Mouse (Mus musculus): ENCODE measurements around the gene Mrpl54. TPM values are rescaled to one million over a fixed set of nuclear protein-coding genes. Genes with fewer than 3 reads are reported as not detected.
A peak's percentile ranks its signal among the peaks of the same experiment; 100 is the strongest.

Mrpl54 gene
- polyA plus RNA-seq, 1 experiment from 2014 or later = 134 TPM

DNA sequence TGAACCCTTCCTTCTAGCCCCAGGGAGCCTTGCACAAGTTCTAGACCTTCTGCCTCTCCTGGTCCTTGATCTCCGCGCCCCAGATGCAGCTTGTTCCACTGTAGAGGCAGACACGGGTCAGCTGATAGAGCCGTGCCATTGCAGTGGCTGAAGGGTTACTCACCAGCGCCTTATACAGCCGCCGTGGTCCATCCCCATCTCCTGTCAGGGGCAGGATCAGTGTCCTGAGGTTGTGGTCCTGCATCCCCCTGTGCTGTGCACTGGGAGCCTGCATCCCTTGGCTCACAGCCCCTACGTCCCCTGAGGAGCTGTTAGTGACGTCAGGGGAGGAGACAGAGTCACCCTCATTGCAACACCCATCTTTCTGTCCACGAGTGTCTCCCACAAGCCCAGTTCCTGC is 36.5 kb upstream of the Mrpl54 start:
- DNase-seq (no peak), ATAC-seq (ENCODE audit: low read depth) (peak; percentile 7; the same call in 1 of the 2 replicates)
- H3K27me3 ChIP-seq = no peaks in the 10 kb centered on the region
- 41% methylated on average over 10 of the region's 10 CpGs for WGBS (ENCODE audit: insufficient replicate concordance)
- H3K9ac ChIP-seq = peak overlapping the region; percentile 56
- H3K36me3 ChIP-seq = peaks cover 34% of the 10 kb centered on the region
- peak overlapping the region; percentile 58 for H3K4me2 ChIP-seq
- peaks cover 71% of the 10 kb centered on the region for H3K4me1 ChIP-seq (replicated peaks)
- H3K27ac ChIP-seq = peak overlapping the region; percentile 71
- H3K4me3 ChIP-seq (replicated peaks) = peak overlapping the region; percentile 32
- H3K9me3 ChIP-seq (replicated peaks) = no peaks in the 10 kb centered on the region

GRCm38 (mm10) chr10:81302781-81303218 is 36.1 kb upstream of the Mrpl54 start:
- Histone ChIP-seq H3K9me3 (replicated peaks) (no peaks in the 10 kb centered on the region), H3K27me3 (no peaks in the 10 kb centered on the region), H3K36me3 (peaks cover 29% of the 10 kb centered on the region), H3K4me1 (replicated peaks) (peaks cover 76% of the 10 kb centered on the region), H3K27ac (peak overlapping the region; percentile 71), H3K4me3 (replicated peaks) (peak overlapping the region; percentile 32), H3K9ac (peak overlapping the region; percentile 56), H3K4me2 (peak overlapping the region; percentile 58)
- WGBS (ENCODE audit: insufficient replicate concordance) = 17% methylated on average over 14 of the region's 14 CpGs
- DNase-seq (no peak), ATAC-seq (ENCODE audit: low read depth) (peak; percentile 43)

- H3K4me1 ChIP-seq (replicated peaks) = peaks cover 81% of the 10 kb centered on the region
- H3K27me3 ChIP-seq = no peaks in the 10 kb centered on the region
- peak overlapping the region; percentile 32 for H3K4me3 ChIP-seq (replicated peaks)
- peak overlapping the region; percentile 58 for H3K4me2 ChIP-seq
- DNase-seq = no peak
- ATAC-seq (ENCODE audit: low read depth) = no peak
- H3K9me3 ChIP-seq (replicated peaks) = no peaks in the 10 kb centered on the region
- H3K9ac ChIP-seq = peak overlapping the region; percentile 56
- H3K36me3 ChIP-seq = peaks cover 24% of the 10 kb centered on the region
- 65% methylated on average over 4 of the region's 4 CpGs for WGBS (ENCODE audit: insufficient replicate concordance)
- peak overlapping the region; percentile 71 for H3K27ac ChIP-seq
Observed at GRCm38 (mm10) chr10:81302288-81302687, 35.6 kb upstream of the Mrpl54 start.

DNA sequence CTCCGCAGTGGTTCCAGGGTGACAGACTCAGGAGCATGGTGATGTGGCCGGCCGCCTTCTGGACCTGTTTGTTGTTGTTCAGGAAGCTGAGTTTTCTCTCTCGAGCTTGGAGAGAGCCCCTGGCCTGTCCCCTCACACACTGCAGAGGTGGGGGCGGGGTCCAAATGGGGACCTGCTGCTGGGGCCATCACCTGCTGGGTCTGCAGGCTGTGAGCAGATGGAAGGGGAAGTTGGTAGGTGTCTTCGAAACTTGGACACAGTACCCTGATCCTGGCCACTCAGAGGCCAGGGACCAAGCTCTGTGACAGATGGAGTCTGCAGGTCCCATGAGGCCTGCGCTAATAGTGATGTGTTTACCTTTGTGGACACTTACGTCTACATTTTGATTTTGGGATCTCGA is 34.6 kb upstream of the Mrpl54 start:
- H3K27ac ChIP-seq = 0 out of 2 replicates have a peak overlapping the region, but pooled peaks have one; percentile 37
- peaks cover 14% of the 10 kb centered on the region for H3K36me3 ChIP-seq
- peaks cover 90% of the 10 kb centered on the region for H3K4me1 ChIP-seq (replicated peaks)
- H3K4me2 ChIP-seq = no peak overlapping the region
- WGBS (ENCODE audit: insufficient replicate concordance) = 64% methylated on average over 9 of the region's 9 CpGs
- ATAC-seq (ENCODE audit: low read depth) (no peak), DNase-seq (no peak)
- no peak overlapping the region for H3K9ac ChIP-seq
- H3K9me3 ChIP-seq (replicated peaks) = no peaks in the 10 kb centered on the region
- H3K27me3 ChIP-seq = no peaks in the 10 kb centered on the region
- no peak overlapping the region for H3K4me3 ChIP-seq (replicated peaks)

DNA sequence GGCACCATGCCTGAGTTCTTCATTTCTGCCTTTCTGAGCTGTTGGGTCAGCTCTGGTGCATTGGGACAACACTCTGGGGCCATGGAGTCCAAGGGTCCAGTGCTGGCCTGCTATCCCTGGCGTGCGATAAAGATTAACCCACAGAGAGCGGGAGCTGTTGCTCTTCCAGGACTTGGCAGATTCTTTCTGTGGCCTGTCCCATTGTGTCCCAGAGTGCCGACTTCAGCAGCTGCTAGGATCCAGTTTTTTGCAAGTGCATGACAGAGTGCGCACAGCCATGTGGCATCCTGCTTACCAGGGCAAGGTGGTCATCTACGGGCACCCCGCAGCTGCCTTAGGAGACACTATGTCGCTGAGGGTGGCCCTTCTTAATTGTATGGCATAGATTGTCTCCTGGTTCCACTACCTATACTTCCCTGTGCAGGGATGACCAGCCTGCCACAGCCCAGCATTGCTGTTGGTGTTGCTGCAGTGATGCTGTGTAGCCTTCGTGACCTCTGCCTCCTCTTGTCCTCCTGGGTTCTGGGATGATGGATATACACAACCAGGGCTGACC is 33.7 kb upstream of the Mrpl54 start:
- DNase-seq (no peak), ATAC-seq (ENCODE audit: low read depth) (peak; percentile 30)
- H3K9ac ChIP-seq = peak overlapping the region; percentile 30; the same call in 1 of the 2 replicates
- peak overlapping the region; percentile 87 for H3K27ac ChIP-seq
- no peaks in the 10 kb centered on the region for H3K9me3 ChIP-seq (replicated peaks)
- peaks cover 5% of the 10 kb centered on the region; the same call in 1 of the 2 replicates for H3K36me3 ChIP-seq
- H3K4me2 ChIP-seq = peak overlapping the region; percentile 23
- no peaks in the 10 kb centered on the region for H3K27me3 ChIP-seq
- no peak overlapping the region for H3K4me3 ChIP-seq (replicated peaks)
- WGBS (ENCODE audit: insufficient replicate concordance) = 74% methylated on average over 9 of the region's 9 CpGs
- peaks cover 99% of the 10 kb centered on the region for H3K4me1 ChIP-seq (replicated peaks)

DNA sequence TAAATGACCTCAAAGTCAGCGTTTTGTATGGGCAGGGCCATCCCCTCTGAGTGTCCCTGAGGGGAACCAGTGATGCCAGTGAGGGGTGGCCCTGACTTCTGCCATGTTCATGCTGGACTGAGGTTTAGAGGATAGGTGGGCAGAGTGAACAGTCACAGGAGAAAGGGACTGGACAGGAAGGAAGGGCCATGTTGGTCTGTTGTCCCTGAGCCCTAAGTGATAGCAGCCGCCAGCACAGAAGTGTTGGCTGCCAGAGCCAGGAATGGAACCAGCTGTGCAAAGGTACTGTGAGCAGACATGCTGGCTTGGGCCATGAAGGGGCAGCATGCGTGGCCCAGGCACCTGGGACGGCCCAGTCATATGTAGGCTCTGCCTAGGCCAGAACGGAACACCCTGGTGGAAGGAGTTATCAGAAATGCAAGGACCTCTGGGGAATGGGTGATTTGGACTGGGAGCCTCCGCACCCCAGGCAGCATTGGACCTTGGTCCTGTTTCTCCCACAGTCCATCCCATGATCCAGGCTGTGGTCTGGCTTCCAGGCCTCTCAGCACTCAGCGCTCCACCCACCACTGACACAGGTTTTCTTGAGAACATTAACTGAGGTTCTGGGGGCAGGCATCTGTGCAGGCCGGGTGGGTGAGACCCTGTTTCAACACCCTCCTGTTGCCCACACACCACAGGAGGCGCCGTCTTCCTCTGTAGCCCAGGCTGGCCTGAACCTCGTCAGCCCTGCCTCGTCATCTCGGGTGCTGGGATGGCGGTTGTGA is 33.0 kb upstream of the Mrpl54 start:
- DNase-seq (no peak), ATAC-seq (ENCODE audit: low read depth) (0 out of 2 replicates have a peak, but pooled peaks have one; percentile 3)
- Histone ChIP-seq H3K4me1 (replicated peaks) (peaks cover 100% of the 10 kb centered on the region), H3K4me2 (peak overlapping the region; percentile 23), H3K9ac (peak overlapping the region; percentile 30), H3K27me3 (no peaks in the 10 kb centered on the region), H3K4me3 (replicated peaks) (no peak overlapping the region), H3K36me3 (no peaks in the 10 kb centered on the region), H3K27ac (peak overlapping the region; percentile 87), H3K9me3 (replicated peaks) (no peaks in the 10 kb centered on the region)
- WGBS (ENCODE audit: insufficient replicate concordance) = 65% methylated on average over 14 of the region's 14 CpGs

DNA sequence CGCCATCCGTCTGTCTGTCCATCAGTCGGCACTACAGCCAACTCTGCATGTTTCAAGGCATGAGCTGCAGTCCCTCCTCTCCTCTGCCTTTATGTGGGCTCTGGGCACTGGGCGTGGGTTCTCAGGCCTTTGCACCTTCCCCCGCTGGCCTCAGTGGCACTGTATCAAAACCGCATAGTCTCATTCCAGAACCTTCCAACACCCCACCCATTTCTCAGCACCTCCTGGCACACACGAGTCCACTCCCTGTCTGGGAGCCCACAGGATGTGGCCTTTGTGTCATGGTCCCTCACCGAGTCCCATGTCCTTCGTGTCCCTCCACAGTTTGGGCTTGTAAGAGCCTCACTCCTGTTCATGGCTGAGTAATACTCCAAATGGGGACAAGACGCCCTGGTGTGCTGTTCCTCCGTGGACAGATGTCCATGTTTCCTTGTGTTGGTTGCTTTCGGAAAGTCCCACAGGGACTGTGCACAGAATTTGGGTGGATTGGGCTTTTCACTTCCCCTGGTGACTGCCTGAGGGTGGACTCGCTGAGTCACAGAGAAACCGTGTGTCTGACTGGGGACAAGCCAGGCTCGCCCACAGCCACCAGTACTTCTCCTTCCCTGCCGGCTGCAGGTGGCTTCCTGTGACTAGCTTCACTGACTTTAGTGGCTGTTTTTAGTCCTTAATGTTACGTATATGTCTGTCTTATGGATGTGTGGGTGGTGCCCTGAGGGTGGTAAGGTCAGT is 31.8 kb upstream of the Mrpl54 start:
- peaks cover 100% of the 10 kb centered on the region for H3K4me1 ChIP-seq (replicated peaks)
- H3K4me2 ChIP-seq = peak overlapping the region; percentile 3; the same call in 1 of the 2 replicates
- 68% methylated on average over 17 of the region's 17 CpGs for WGBS (ENCODE audit: insufficient replicate concordance)
- ATAC-seq (ENCODE audit: low read depth) = no peak
- DNase-seq = no peak
- no peaks in the 10 kb centered on the region for H3K27me3 ChIP-seq
- H3K9me3 ChIP-seq (replicated peaks) = no peaks in the 10 kb centered on the region
- H3K9ac ChIP-seq = no peak overlapping the region
- H3K4me3 ChIP-seq (replicated peaks) = no peak overlapping the region
- no peaks in the 10 kb centered on the region for H3K36me3 ChIP-seq
- peak overlapping the region; percentile 87 for H3K27ac ChIP-seq

- no peaks in the 10 kb centered on the region for H3K36me3 ChIP-seq
- no peaks in the 10 kb centered on the region for H3K9me3 ChIP-seq (replicated peaks)
- peak overlapping the region; percentile 45 for H3K9ac ChIP-seq
- 24% methylated on average over 10 of the region's 10 CpGs for WGBS (ENCODE audit: insufficient replicate concordance)
- no peaks in the 10 kb centered on the region for H3K27me3 ChIP-seq
- DNase-seq (no peak), ATAC-seq (ENCODE audit: low read depth) (peak; percentile 15; the same call in 1 of the 2 replicates)
- H3K27ac ChIP-seq = peak overlapping the region; percentile 87
- H3K4me1 ChIP-seq (replicated peaks) = peaks cover 98% of the 10 kb centered on the region
- H3K4me3 ChIP-seq (replicated peaks) = no peak overlapping the region
- peak overlapping the region; percentile 3; the same call in 1 of the 2 replicates for H3K4me2 ChIP-seq
Observed at GRCm38 (mm10) chr10:81297845-81298244, 31.1 kb upstream of the Mrpl54 start.

DNA sequence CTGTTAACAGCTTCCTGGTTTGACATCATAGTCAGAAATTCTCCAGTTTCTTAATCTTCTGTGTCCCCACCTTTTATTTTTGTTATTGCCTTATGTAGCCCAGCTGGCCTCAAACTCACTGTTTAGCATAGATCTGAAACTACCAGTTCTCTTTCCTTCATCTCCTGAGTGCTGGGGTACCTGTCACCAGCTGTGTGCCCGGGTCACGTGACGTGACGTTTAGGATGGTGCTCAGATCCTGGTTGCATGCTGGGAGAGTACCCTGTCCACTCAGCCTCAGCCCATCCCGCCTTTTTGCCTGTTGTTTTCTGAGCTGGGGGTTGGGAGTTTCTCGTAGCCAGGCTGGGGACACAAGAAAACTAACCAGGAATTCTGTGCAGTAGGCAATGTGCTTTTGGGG is 30.5 kb upstream of the Mrpl54 start:
- Histone ChIP-seq H3K27ac (peak overlapping the region; percentile 87), H3K36me3 (no peaks in the 10 kb centered on the region), H3K4me2 (0 out of 2 replicates have a peak overlapping the region, but pooled peaks have one; percentile 3), H3K4me1 (replicated peaks) (peaks cover 94% of the 10 kb centered on the region), H3K4me3 (replicated peaks) (no peak overlapping the region), H3K9me3 (replicated peaks) (no peaks in the 10 kb centered on the region), H3K27me3 (no peaks in the 10 kb centered on the region), H3K9ac (peak overlapping the region; percentile 45; the same call in 1 of the 2 replicates)
- DNase-seq (no peak), ATAC-seq (ENCODE audit: low read depth) (no peak)
- WGBS (ENCODE audit: insufficient replicate concordance) = 67% methylated on average over 6 of the region's 6 CpGs

- peak overlapping the region; percentile 85 for H3K9ac ChIP-seq
Observed at GRCm38 (mm10) chr10:81295185-81295584, 28.5 kb upstream of the Mrpl54 start.

GRCm38 (mm10) chr10:81294442-81294841 is 27.7 kb upstream of the Mrpl54 start:
- Histone ChIP-seq H3K36me3 (no peaks in the 10 kb centered on the region), H3K27ac (no peak overlapping the region), H3K4me2 (peak overlapping the region; percentile 95), H3K27me3 (peaks cover 13% of the 10 kb centered on the region), H3K4me1 (replicated peaks) (peaks cover 87% of the 10 kb centered on the region), H3K9me3 (replicated peaks) (no peaks in the 10 kb centered on the region), H3K4me3 (replicated peaks) (peak overlapping the region; percentile 76), H3K9ac (peak overlapping the region; percentile 85)
- ATAC-seq (ENCODE audit: low read depth) (no peak), DNase-seq (no peak)
- 26% methylated on average over 8 of the region's 8 CpGs for WGBS (ENCODE audit: insufficient replicate concordance)

More at GRCm38 (mm10) chr10:81295185-81295584, 28.5 kb upstream of the Mrpl54 start:
- peaks cover 8% of the 10 kb centered on the region for H3K27me3 ChIP-seq
- no peak overlapping the region for H3K27ac ChIP-seq
- DNase-seq = no peak
- no peak for ATAC-seq (ENCODE audit: low read depth)
- H3K4me2 ChIP-seq = peak overlapping the region; percentile 95
- H3K4me1 ChIP-seq (replicated peaks) = peaks cover 94% of the 10 kb centered on the region
- 85% methylated on average over 6 of the region's 6 CpGs for WGBS (ENCODE audit: insufficient replicate concordance)
- no peaks in the 10 kb centered on the region for H3K36me3 ChIP-seq
- no peak overlapping the region for H3K4me3 ChIP-seq (replicated peaks)
- H3K9me3 ChIP-seq (replicated peaks) = no peaks in the 10 kb centered on the region
